In genomic region chr13:34258765-34259164, GRCm38 (mm10) we compare ENCODE assay signal across 25 mouse cellular contexts.
"Had no signal": no experiment of that assay in that cellular context is flagged by ENCODE, and none has a peak within 500 bp of the region (broad histone marks: within the 10 kb centered on the region; RNA-seq: fewer than 3 reads in every experiment).

No protein-coding gene starts in this region.

- H3K36me3 ChIP-seq: heart, embryonic 13.5 days; heart, embryonic 15.5 days; hindbrain, embryonic 15.5 days; kidney, embryonic 15.5 days; limb, embryonic 13.5 days; limb, embryonic 15.5 days had no signal

- H3K4me2 ChIP-seq: heart, embryonic 11.5 days; heart, embryonic 13.5 days; heart, embryonic 15.5 days; hindbrain, embryonic 13.5 days; hindbrain, embryonic 15.5 days; kidney, embryonic 15.5 days; limb, embryonic 13.5 days; limb, embryonic 15.5 days had no signal

- H3K27ac ChIP-seq: heart, adult 2 months; heart, embryonic 13.5 days; heart, embryonic 15.5 days; hindbrain, embryonic 13.5 days; hindbrain, embryonic 15.5 days; hindbrain, postnatal 0 days; kidney, embryonic 15.5 days; kidney, postnatal 0 days; limb, embryonic 13.5 days; limb, embryonic 15.5 days had no signal

- H3K9me3 ChIP-seq: heart, embryonic 13.5 days; heart, embryonic 15.5 days; hindbrain, embryonic 13.5 days; hindbrain, embryonic 15.5 days; kidney, embryonic 15.5 days; limb, embryonic 13.5 days; limb, embryonic 15.5 days had no signal

- H3K9ac ChIP-seq: heart, embryonic 13.5 days; heart, embryonic 15.5 days; hindbrain, embryonic 13.5 days; hindbrain, embryonic 15.5 days; kidney, embryonic 15.5 days; limb, embryonic 13.5 days; limb, embryonic 15.5 days had no signal

- H3K27me3 ChIP-seq: heart, embryonic 13.5 days; heart, embryonic 15.5 days; hindbrain, embryonic 13.5 days; hindbrain, embryonic 15.5 days; kidney, embryonic 15.5 days; limb, embryonic 13.5 days; limb, embryonic 15.5 days had no signal

- H3K4me3 ChIP-seq: heart, adult 2 months; heart, embryonic 13.5 days; heart, embryonic 15.5 days; hindbrain, embryonic 13.5 days; hindbrain, embryonic 15.5 days; kidney, embryonic 15.5 days; limb, embryonic 13.5 days; limb, embryonic 15.5 days had no signal

- ATAC-seq: hindbrain, postnatal 0 days; intestine, embryonic 16.5 days had no signal

- DNase-seq: gastrocnemius, postnatal 14 days; gastrocnemius, postnatal 36 days; heart, adult 11 months; heart, adult 2 months; heart, postnatal 14 days; heart, postnatal 36 days; kidney, adult 11 months; kidney, adult 2 months; kidney, adult 9 months; kidney, postnatal 14 days; kidney, postnatal 36 days; layer of hippocampus, adult 9-11 months; layer of hippocampus, postnatal 36 days; left cerebral cortex, postnatal 4 days had no signal
